Mouse (Mus musculus): ENCODE results near the gene Prkab2. TPM values are rescaled to one million over a fixed set of nuclear protein-coding genes. Genes with fewer than 3 reads are reported as not detected.

Prkab2 gene
- polyA plus RNA-seq, 1 experiment from 2014 or later, result 3.1 TPM

GRCm38 (mm10) chr3:97629941-97630340 lies 28.1 kb upstream of the Prkab2 start:
- no peaks in the 10 kb centered on the region for H3K9me3 ChIP-seq (ENCODE audit: control insufficient read depth)
- H3K27ac ChIP-seq (ENCODE audit: low read depth, low read length), result peak overlapping the region; percentile 54; the same call in 1 of the 2 replicates
- H3K4me2 ChIP-seq (replicated peaks; ENCODE audit: low read depth), result peak overlapping the region; percentile 72
- ATAC-seq, result no peak
- H3K4me1 ChIP-seq (replicated peaks; ENCODE audit: control insufficient read depth, insufficient read depth, low read length), result peaks cover 10% of the 10 kb centered on the region
- WGBS, result 26% methylated on average over 4 of the region's 4 CpGs
- H3K9ac ChIP-seq (ENCODE audit: low read depth, low read length), result no peak overlapping the region
- no peaks in the 10 kb centered on the region for H3K27me3 ChIP-seq (replicated peaks; ENCODE audit: control insufficient read depth, insufficient read depth, low read length)
- TF ChIP-seq CTCF (IDR thresholded peaks at IDR 0.05; ENCODE audit: low read depth), result no peak
- H3K36me3 ChIP-seq (ENCODE audit: control insufficient read depth, insufficient read depth), result no peaks in the 10 kb centered on the region
- peak overlapping the region; percentile 47; the same call in 1 of the 2 replicates for H3K4me3 ChIP-seq (ENCODE audit: low read depth, low read length)

GRCm38 (mm10) chr3:97630746-97631145 lies 27.2 kb upstream of the Prkab2 start:
- H3K36me3 ChIP-seq (ENCODE audit: control insufficient read depth, insufficient read depth), result no peaks in the 10 kb centered on the region
- H3K9me3 ChIP-seq (ENCODE audit: control insufficient read depth), result no peaks in the 10 kb centered on the region
- TF ChIP-seq CTCF (IDR thresholded peaks at IDR 0.05; ENCODE audit: low read depth), result no peak
- H3K27ac ChIP-seq (ENCODE audit: low read depth, low read length), result peak overlapping the region; percentile 46
- no peak overlapping the region for H3K4me3 ChIP-seq (ENCODE audit: low read depth, low read length)
- 0 out of 2 replicates have a peak overlapping the region, but pooled peaks have one; percentile 17 for H3K9ac ChIP-seq (ENCODE audit: low read depth, low read length)
- H3K4me1 ChIP-seq (replicated peaks; ENCODE audit: control insufficient read depth, insufficient read depth, low read length), result peaks cover 10% of the 10 kb centered on the region
- ATAC-seq, result no peak
- no peaks in the 10 kb centered on the region for H3K27me3 ChIP-seq (replicated peaks; ENCODE audit: control insufficient read depth, insufficient read depth, low read length)
- peak overlapping the region; percentile 32; the same call in 1 of the 2 replicates for H3K4me2 ChIP-seq (replicated peaks; ENCODE audit: low read depth)
- 89% methylated on average over 4 of the region's 4 CpGs for WGBS

- H3K36me3 ChIP-seq (ENCODE audit: control insufficient read depth, insufficient read depth), result no peaks in the 10 kb centered on the region
- H3K9me3 ChIP-seq (ENCODE audit: control insufficient read depth), result no peaks in the 10 kb centered on the region
- no peak for ATAC-seq
- peak overlapping the region; percentile 46; the same call in 1 of the 2 replicates for H3K27ac ChIP-seq (ENCODE audit: low read depth, low read length)
- peaks cover 10% of the 10 kb centered on the region for H3K4me1 ChIP-seq (replicated peaks; ENCODE audit: control insufficient read depth, insufficient read depth, low read length)
- H3K27me3 ChIP-seq (replicated peaks; ENCODE audit: control insufficient read depth, insufficient read depth, low read length), result no peaks in the 10 kb centered on the region
- TF ChIP-seq CTCF (IDR thresholded peaks at IDR 0.05; ENCODE audit: low read depth), result no peak
- H3K4me2 ChIP-seq (replicated peaks; ENCODE audit: low read depth), result no peak overlapping the region
- no peak overlapping the region for H3K9ac ChIP-seq (ENCODE audit: low read depth, low read length)
- no peak overlapping the region for H3K4me3 ChIP-seq (ENCODE audit: low read depth, low read length)
- WGBS, result 86% methylated on average over 8 of the region's 8 CpGs
Observed at GRCm38 (mm10) chr3:97631258-97631860, 26.6 kb upstream of the Prkab2 start.

GRCm38 (mm10) chr3:97633456-97633855 lies 24.5 kb upstream of the Prkab2 start:
- Histone ChIP-seq H3K9ac (ENCODE audit: low read depth, low read length) (no peak overlapping the region), H3K9me3 (ENCODE audit: control insufficient read depth) (no peaks in the 10 kb centered on the region), H3K27ac (ENCODE audit: low read depth, low read length) (peak overlapping the region; percentile 58; the same call in 1 of the 2 replicates), H3K4me1 (replicated peaks; ENCODE audit: control insufficient read depth, insufficient read depth, low read length) (0 out of 2 replicates have a peak, but pooled peaks cover 2% of the 10 kb centered on the region), H3K4me2 (replicated peaks; ENCODE audit: low read depth) (no peak overlapping the region), H3K36me3 (ENCODE audit: control insufficient read depth, insufficient read depth) (peaks cover 8% of the 10 kb centered on the region; the same call in 1 of the 2 replicates), H3K27me3 (replicated peaks; ENCODE audit: control insufficient read depth, insufficient read depth, low read length) (no peaks in the 10 kb centered on the region), H3K4me3 (ENCODE audit: low read depth, low read length) (no peak overlapping the region)
- TF ChIP-seq CTCF (IDR thresholded peaks at IDR 0.05; ENCODE audit: low read depth), result no peak
- ATAC-seq, result peak; percentile 61
- WGBS, result 39% methylated on average over 4 of the region's 4 CpGs

- Histone ChIP-seq H3K27me3 (replicated peaks; ENCODE audit: control insufficient read depth, insufficient read depth, low read length) (no peaks in the 10 kb centered on the region), H3K4me2 (replicated peaks; ENCODE audit: low read depth) (no peak overlapping the region), H3K27ac (ENCODE audit: low read depth, low read length) (peak overlapping the region; percentile 58; the same call in 1 of the 2 replicates), H3K4me3 (ENCODE audit: low read depth, low read length) (no peak overlapping the region), H3K4me1 (replicated peaks; ENCODE audit: control insufficient read depth, insufficient read depth, low read length) (no peaks in the 10 kb centered on the region), H3K9me3 (ENCODE audit: control insufficient read depth) (no peaks in the 10 kb centered on the region), H3K9ac (ENCODE audit: low read depth, low read length) (no peak overlapping the region), H3K36me3 (ENCODE audit: control insufficient read depth, insufficient read depth) (peaks cover 13% of the 10 kb centered on the region)
- ATAC-seq, result peak; percentile 67
- TF ChIP-seq CTCF (IDR thresholded peaks at IDR 0.05; ENCODE audit: low read depth), result peak; percentile 50; the same call in 1 of the 2 replicates
- 20% methylated on average over 3 of the region's 3 CpGs for WGBS
Observed at GRCm38 (mm10) chr3:97634288-97634761, 23.7 kb upstream of the Prkab2 start.

- WGBS, result 88% methylated on average over 4 of the region's 4 CpGs
- ATAC-seq, result no peak
- peaks cover 38% of the 10 kb centered on the region for H3K36me3 ChIP-seq (ENCODE audit: control insufficient read depth, insufficient read depth)
- no peak overlapping the region for H3K4me2 ChIP-seq (replicated peaks; ENCODE audit: low read depth)
- no peaks in the 10 kb centered on the region for H3K27me3 ChIP-seq (replicated peaks; ENCODE audit: control insufficient read depth, insufficient read depth, low read length)
- no peaks in the 10 kb centered on the region for H3K4me1 ChIP-seq (replicated peaks; ENCODE audit: control insufficient read depth, insufficient read depth, low read length)
- H3K9me3 ChIP-seq (ENCODE audit: control insufficient read depth), result no peaks in the 10 kb centered on the region
- no peak overlapping the region for H3K9ac ChIP-seq (ENCODE audit: low read depth, low read length)
- no peak overlapping the region for H3K4me3 ChIP-seq (ENCODE audit: low read depth, low read length)
- no peak overlapping the region for H3K27ac ChIP-seq (ENCODE audit: low read depth, low read length)
- TF ChIP-seq CTCF (IDR thresholded peaks at IDR 0.05; ENCODE audit: low read depth), result no peak
Observed at GRCm38 (mm10) chr3:97641396-97641795, 16.6 kb upstream of the Prkab2 start.

All from intestine, postnatal 0 days (tissue).